Mouse (Mus musculus): ENCODE data around the gene Magi1. TPM values are rescaled to one million over a fixed set of nuclear protein-coding genes. Genes with fewer than 3 reads are reported as not detected.
"Not testable (repeated sequence)": the region's sequence is repeated elsewhere in the genome, so short reads cannot be mapped to it uniquely, and the experiment has no call there.

Gene Magi1
- polyA plus RNA-seq, 1 experiment, result 5.1 TPM

DNA sequence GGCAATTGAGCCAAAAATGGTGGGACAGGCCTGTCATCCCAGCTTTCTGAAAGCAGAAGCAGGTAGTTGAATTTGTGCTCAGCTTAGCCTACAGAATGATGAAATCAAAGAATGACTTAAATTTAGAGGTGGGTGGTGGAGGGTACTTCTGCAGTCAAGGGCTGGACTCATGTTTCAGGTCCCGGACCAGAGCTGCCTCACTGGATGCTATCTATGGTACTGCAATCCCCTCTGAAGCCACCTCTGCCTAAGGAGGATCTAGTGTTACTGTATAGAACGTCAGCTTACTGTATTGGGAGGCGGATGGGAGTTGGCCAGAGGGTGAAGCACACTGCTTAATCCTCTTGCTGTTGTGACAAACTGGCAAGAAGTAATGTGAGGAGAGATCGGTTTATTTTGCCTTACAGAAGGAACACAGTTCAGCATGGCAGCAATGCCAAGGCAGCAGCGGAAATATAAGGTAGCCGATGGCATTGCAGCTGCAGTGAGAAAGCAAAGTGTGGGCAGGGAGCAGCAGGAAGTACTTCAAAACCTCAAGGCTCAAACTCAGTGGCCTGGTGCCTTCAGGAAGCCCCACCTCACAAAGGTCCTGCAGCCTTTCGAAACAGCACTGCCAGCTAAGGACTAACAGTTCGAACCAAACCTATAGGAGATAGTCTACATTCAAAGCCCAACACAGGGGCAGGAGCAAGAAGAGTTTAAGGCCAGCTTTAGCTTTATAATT lies 262.3 kb downstream of the Magi1 start:
- DNase-seq (ENCODE audit: low read depth, low spot score), result no peak
- WGBS, result 84% methylated on average over 8 of the region's 8 CpGs

DNA sequence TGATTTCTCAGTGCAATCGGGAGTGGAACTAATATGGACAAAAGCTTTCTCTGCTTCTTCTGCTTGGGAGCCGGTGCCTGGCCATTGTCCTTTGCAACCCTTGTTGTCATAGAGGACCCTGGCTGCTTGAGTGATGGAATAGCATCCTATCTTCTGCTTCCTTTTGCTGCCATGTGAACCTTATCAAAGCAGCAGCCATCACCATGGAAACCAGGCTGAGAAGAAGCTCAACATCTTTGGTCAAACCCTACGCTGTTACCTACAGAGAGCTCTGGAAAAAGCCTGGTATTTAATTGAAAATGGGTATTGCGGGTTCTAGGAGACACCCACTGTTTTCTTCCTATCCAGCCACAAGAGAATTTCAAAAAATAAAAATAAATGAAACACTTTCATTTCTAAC lies 263.2 kb downstream of the Magi1 start:
- no peak for DNase-seq (ENCODE audit: low read depth, low spot score)
- 91% methylated on average over 4 of the region's 4 CpGs for WGBS

DNA sequence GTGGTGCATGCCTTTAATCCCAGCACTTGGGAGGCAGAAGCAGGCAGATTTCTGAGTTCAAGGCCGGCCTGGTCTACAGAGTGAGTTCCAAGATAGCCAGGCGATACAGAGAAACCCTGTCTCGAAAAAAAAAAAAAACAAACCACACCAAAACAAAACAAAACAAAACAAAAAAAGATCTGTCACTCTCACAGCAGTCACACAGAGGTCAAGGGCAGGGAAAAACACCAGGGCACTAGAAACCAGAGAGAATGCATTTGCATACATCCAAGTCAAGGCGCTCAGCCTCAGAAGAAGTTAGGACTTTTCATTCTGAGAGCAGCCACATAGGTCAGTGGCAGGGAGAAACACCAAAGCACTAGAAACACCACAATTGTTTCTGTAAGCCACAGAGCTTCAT lies 263.8 kb downstream of the Magi1 start:
- WGBS, result 96% methylated on average over 4 of the region's 4 CpGs

DNA sequence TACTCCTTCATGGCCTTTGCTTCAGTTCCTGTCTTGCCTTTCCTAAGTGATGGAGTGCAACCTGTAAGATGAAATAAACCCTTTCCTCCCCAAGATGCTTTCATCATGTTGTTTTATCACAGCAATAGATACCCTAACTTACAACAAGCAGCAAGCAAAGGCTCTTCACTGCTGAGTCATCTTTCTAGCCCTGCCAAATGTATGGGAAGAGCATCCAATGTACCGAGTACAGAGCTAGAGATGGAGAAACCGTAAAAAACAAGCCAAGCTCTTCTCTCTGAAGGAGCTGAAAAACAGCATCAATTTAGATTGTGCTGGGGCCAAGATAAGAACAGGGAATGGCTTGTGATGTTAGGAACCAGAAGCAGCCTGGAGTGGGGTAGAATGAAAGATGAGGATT lies 270.0 kb downstream of the Magi1 start:
- no peak for DNase-seq (ENCODE audit: low read depth, low spot score)
- WGBS, result 62% methylated on average over 2 of the region's 2 CpGs

More for the DNA sequence above, 263.8 kb downstream of the Magi1 start:
- no peak for DNase-seq (ENCODE audit: low read depth, low spot score)

DNA sequence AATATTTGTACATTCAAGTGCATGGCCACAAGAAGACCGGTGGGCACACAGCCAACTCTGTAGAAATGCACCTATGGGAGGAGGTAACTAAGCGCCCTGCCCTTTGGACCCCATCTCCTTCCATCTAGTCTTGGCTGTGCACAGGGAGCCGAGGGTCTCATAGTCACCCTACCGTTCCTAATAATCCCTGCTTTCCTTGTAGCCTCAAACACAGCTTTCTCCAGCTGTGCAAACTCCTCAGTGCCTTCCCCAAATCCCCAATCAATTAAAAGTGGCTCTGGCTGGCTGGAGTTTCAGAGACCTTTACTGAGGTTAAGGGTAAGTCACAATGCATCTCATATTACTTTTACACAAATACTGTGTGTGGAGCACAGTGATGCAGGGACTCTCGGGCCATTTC lies 271.8 kb downstream of the Magi1 start:
- DNase-seq (ENCODE audit: low read depth, low spot score), result no peak
- 24% methylated on average over 5 of the region's 5 CpGs for WGBS

DNA sequence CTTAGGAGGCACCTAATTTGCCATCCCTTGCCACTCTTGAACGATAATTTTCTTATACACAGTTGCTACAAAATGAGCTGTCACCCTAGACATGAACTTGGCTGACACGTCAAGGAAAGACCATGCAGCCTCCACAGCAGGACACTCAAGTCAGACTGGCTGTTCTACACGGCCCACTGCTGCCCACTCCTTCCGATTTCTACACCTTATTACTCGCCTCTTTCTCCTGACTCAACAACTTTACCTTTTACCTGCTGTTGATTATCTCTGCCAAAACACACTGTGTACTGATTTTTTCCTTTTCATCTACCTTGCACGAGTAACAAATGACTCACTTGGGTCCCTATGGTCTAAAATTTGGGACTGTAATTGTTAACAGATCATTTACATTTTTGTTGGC lies 272.2 kb downstream of the Magi1 start:
- WGBS, result 58% methylated on average over 6 of the region's 6 CpGs

DNA sequence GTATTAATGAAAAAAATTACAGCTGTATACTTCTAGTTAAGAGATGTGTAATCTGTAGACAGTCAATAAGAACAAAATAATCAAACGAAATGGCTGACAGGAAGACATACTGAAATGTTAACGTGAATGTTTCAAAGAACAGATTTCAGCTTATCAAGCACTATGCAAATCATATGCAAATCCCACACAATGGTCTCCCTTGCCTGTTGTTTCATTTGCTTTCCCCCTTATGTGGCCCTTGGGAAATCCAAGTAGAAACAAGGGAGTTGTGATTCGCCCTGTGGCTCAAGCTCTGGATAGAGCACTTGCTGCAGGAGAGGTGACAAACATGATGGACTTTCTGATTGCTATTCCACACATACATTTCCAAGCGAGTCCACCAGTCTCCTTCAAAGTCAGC lies 275.1 kb downstream of the Magi1 start:
- WGBS, result 88% methylated on average over 4 of the region's 4 CpGs
- no peak for DNase-seq (ENCODE audit: low read depth, low spot score)

More for the DNA sequence above, 272.2 kb downstream of the Magi1 start:
- no peak for DNase-seq (ENCODE audit: low read depth, low spot score)

DNA sequence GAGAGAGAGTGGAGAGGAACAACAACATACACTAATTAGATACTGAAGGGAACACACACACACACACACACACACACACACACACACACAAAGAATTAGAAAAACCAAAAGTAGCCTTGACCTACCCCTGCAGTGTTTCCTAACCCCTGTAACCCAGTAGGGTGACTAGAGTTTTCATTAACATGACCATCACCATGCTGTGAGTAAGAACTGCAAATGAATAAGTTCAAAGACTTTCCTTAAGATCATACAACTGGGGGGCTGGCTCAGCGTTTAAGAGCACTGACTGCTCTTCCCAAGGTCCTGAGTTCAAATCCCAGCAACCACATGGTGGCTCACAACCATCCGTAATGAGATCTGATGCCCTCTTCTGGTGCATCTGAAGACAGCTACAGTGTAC lies 280.1 kb downstream of the Magi1 start:
- 79% methylated on average over 2 of the region's 2 CpGs for whole genome bisulfite sequencing

DNA sequence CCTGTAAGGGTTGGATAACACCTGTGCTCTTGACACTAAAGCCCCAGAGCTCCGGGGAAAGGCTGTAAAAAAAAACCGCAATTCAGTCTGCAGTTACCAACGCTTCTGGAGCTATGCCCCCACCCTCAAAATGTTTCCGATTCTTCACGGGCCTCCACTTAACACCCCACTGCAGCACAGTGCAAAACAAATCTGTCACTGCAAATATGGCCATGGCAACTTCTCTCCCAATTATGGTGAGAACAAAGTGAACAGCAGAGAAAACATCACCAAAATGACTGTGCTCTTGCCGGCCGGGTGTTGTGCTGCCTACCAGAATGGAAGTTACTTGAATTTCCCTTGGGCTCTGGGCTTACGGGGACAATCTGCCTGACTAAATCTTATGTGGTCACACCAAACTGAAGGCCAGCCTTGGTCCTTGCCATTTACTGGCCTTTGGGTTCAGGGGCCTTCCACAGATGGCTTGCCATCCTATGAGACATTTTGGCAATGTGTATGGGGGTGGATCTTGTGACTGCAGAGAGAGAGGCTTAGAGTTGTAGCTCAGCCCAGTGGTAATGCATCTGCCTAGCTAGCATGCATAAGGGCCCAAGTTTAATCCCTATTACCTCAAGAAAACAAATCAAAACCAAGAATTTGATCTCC lies 286.8 kb downstream of the Magi1 start:
- no peak for DNase-seq (ENCODE audit: low read depth, low spot score)
- 76% methylated on average over 8 of the region's 8 CpGs for WGBS

More for the DNA sequence above, 280.1 kb downstream of the Magi1 start:
- DNase-seq (ENCODE audit: low read depth, low spot score), result not testable (repeated sequence)

DNA sequence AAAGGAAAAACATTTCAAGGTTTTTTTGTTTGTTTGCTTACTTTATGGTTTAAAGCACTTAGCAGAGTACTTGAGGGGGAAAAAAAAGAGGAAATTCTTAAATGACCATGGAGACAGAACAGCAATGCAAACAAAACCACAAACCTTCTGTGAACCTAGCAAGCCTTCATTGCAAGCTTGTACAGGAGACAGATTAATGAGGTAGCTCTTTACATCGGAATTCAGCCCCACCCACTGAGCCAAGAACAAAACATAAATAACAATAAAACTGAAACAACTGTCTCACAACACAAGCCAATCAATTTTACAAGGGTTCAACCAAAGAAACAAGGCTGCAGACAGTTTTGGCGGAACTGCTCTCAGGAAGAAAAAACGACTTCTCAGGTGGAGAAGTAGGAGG lies 296.2 kb downstream of the Magi1 start:
- 24% methylated on average over 3 of the region's 3 CpGs for WGBS

DNA sequence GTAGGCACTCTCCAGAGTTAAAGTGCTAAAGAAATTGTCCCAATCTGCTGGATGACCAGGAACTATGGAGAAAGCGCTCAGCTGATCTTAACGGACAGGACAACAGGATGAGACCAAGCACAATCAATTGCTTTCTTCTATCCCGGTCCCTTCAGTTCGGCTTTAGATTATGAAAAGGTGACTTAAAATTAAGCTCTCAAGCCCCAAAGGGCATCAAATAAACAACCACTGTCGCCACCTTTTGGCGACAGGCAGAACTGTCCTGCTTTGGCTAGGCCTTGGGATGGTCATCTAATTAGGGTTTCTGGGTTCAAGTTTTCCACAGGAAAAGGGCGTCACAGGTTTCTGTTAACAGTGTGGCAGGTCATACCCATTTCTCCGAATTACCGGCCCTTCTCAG lies 298.6 kb downstream of the Magi1 start:
- 71% methylated on average over 9 of the region's 9 CpGs for WGBS
- no peak for DNase-seq (ENCODE audit: low read depth, low spot score)

More for the DNA sequence above, 296.2 kb downstream of the Magi1 start:
- DNase-seq (ENCODE audit: low read depth, low spot score), result no peak

DNA sequence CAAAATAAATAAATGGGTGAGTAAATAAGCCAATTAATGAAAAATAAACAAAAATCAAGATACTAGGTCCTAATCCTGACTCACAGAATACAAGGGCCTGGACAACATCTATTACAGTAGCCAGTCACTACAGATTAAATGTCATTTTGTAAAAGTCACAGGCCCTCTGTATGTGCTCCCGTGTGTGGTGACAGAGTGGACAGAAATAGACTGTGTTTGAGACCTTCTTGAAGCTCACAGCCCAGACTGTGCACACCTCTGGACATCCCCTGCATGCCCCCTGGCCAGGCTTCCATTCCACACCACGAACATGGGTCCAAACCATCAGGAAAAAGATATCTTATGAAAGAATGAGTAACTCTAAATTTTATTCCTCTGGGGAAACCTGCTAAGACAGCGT lies 300.2 kb downstream of the Magi1 start:
- no peak for DNase-seq (ENCODE audit: low read depth, low spot score)
- 88% methylated on average over 3 of the region's 3 CpGs for WGBS

DNA sequence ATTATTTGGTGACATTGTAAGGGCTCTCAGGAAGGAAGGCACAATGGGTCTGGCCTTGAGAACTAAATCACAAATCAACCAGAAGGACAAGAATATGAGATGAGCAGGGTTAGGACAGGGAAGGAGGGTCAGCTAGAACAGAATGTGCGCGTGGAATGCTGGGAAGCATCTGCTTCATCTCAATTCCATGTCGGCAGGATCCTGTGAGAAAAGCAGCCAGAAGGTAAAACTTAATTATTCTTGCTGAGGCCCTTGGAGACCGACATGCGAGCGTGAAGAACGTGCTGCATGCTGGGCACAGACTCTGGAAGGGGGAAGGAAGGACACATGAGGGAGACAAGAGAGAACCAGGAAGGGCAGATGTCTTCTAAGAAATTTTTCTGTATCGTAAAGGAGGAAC lies 302.5 kb downstream of the Magi1 start:
- no peak for DNase-seq (ENCODE audit: low read depth, low spot score)
- 75% methylated on average over 8 of the region's 8 CpGs for WGBS

DNA sequence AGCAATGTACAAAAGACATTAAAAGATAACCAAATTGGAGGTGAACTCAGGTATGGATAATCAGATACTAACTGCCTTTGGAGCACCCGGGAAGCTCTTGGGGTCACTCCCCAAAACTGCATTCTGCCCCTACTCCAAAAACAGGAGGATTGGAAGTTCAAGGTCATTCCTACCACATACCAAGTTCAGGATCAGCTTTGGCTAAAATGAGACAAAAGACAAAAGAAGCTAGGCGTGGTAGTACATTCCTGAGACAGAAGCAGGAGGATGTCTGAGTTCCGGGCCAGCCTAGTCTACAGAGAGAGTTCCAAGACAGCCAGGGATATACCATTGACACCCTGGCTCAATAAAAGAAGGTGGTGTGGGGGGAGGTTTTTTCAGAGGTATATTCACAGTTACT lies 304.5 kb downstream of the Magi1 start:
- DNase-seq (ENCODE audit: low read depth, low spot score), result no peak
- 87% methylated on average over 3 of the region's 3 CpGs for WGBS

DNA sequence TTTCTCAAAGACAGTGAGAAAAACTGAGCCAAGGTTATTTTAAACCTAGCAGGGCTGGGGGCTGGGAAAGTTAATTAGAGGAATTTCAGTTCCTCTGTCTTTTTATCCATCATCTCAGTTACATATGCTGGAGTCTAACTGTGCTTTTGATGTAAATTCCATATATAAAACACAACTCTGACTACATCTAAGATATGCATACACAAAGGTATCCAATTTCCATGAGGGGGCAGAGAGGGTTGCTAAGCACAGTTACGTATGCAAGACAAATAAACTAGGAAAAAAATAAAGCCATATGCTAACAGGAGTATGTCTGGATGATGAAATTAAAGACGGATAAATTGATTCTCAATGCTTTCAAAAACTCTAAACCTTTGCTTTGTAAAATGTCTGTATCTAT lies 315.0 kb downstream of the Magi1 start:
- WGBS, result 91% methylated on average over 2 of the region's 2 CpGs

DNA sequence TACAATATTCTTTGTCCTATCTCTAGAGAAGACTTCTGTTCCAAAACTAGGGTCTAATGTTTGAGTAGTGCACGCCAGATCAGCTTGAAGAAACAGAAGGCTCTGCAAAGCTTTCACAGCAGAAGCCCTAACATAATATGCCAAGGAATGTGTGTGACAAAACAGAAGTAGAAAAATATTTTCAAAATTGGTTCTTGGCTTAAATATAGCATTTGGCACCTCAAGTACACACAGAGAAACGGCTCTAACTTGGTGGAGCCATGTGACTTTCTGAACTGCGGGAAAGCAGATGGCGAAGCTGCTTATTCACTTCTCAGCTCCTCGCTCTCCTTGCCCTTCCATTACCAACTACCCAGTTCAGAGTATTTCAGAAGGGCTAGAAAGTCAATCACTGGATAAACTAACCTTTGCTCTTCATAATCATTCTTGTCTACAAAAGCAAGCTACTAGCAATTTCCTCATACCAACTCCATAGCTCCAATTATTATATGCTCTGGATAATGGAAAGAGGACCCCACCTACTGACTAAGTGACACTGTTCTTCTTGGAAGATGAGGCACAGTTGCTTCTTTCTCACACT lies 320.9 kb downstream of the Magi1 start:
- no peak for DNase-seq (ENCODE audit: low read depth, low spot score)
- 53% methylated on average over 5 of the region's 5 CpGs for WGBS

More for the DNA sequence above, 315.0 kb downstream of the Magi1 start:
- no peak for DNase-seq (ENCODE audit: low read depth, low spot score)

DNA sequence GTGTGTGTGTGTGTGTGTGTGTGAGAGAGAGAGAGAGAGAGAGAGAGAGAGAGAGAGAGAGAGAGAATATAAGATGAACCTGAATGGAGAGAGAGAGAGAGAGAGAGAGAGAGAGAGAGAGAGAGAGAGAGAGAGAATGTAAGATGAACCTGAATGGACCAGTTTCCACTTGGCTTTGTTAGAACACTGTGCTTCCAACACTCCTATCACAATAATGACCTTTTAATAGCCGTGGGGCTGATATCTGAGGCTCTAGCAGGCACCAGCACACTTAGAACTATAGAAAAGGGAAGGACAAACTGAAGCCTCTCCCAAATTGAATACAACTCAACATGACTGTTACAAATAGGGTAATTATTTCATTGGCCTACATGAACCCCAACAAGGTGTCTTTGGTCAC lies 321.9 kb downstream of the Magi1 start:
- no peak for DNase-seq (ENCODE audit: low read depth, low spot score)
- WGBS, result 93% methylated on average over 1 of the region's 1 CpGs

DNA sequence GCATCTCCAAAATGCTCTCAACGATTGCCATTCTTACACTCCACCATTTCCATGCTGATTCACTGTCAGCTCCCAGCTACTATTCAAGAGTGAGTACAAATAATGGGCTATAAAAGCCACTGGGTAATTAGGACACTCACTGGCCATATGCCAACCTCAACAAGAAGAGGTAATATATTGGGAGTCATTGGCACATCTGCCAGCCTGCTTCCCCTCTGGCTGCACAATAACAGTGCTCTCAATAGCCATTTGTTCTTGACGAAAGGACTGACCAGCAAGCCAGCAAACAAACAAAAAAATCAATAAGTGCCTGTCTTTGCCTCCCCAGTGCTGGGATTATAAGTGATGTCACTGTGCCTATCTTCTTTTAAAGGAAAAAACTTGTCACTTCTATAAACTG lies 326.5 kb downstream of the Magi1 start:
- no peak for DNase-seq (ENCODE audit: low read depth, low spot score)
- WGBS, result 29% methylated on average over 2 of the region's 2 CpGs

DNA sequence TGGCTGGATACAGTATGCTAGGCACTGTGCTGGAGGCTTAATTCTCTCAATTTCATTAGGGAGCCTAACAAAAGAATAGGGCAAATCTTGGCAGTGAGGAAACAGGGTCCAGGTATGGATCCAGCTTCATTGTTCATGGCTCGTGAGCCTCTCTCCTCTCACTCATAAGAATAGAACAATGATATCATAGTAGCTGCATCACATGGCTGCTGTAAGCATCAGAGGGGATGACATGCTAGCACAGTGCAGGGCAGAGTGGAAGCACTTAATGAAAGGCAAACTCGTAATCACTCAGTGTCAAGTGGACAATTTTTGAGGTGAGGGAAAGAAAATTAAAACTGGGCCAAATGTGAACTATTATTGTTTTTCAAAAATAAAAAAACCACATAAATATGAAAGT lies 337.1 kb downstream of the Magi1 start:
- no peak for DNase-seq (ENCODE audit: low read depth, low spot score)
- 84% methylated on average over 2 of the region's 2 CpGs for WGBS

DNA sequence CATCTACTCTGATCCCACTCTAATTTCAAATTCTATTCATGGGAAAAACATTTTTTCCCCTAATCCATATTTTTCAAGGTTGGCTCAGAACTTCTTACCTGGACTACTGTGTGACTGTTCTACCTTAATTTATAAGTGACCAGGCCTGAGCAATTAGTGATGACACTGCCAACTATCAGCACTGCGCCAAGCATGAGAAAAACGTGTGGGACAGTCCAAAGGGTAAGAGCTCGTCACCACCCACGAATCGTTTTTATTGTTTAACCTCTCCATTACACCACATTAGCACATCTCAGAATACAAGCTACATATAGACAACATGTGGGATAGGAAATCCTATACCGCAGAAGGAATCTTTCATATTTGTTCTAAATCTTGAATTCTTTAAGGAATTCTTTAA lies 347.4 kb downstream of the Magi1 start:
- 48% methylated on average over 6 of the region's 6 CpGs for WGBS
- DNase-seq (ENCODE audit: low read depth, low spot score), result no peak

DNA sequence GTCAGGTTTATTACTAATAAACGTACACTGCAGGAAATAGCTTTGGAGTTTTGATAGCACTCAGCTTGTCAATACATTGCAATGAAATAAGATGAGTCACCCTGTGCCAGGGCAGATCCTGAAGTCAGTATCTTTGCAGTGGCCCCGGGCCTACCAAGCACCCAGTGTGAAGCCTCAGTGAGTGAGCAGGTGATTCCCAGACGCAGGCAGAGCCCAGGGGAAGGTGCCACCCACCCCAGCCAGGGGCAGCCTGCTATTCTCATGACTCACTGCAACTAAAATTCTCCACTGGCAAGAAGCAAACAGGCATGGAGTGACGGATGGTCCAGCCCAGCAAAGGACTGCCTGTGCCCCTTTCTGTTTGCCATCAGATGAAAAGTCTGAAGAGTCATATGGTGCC lies 347.9 kb downstream of the Magi1 start:
- 56% methylated on average over 4 of the region's 4 CpGs for WGBS
- no peak for DNase-seq (ENCODE audit: low read depth, low spot score)
